Mouse (Mus musculus) myocyte (in vitro differentiated cells): ENCODE measurements at regions not wholly inside any gene's neighbourhood (a gene's known extent, or its start where the extent isn't known, plus 50 kb on each side); places are given as distances from the start of the nearest gene placed in this dataset.

ENCODE experiments used
- H3K27me3 ChIP-seq: one replicate; pipeline ENCODE4 v1.6.1; 2011; ENCODE audit not compliant: control insufficient read depth, insufficient read depth, insufficient read length
- H3K36me3 ChIP-seq: one replicate; pipeline ENCODE4 v1.6.1; 2011; ENCODE audit not compliant: control insufficient read depth, insufficient read depth
- H3K4me2 ChIP-seq: one replicate; pipeline ENCODE4 v1.6.1; 2011; ENCODE audit warnings: low read depth, control low read depth
- H3K4me3 ChIP-seq: one replicate; pipeline ENCODE4 v1.5.1; 2011; ENCODE audit warnings: mild to moderate bottlenecking, control low read depth, moderate library complexity
- H3K79me2 ChIP-seq: one replicate; pipeline ENCODE4 v1.6.1; 2011; ENCODE audit not compliant: control insufficient read depth, insufficient read depth
- H3ac ChIP-seq: one replicate; pipeline ENCODE4 v1.6.1; 2011; ENCODE audit not compliant: control insufficient read depth, insufficient read length
- CEBPB ChIP-seq: IDR thresholded peaks from 2 replicates; pipeline ENCODE4 v1.6.1; 2011; ENCODE audit warnings: mild to moderate bottlenecking, moderate library complexity; ENCODE audit not compliant: poor library complexity, insufficient read depth, severe bottlenecking
- E2F4 ChIP-seq: IDR thresholded peaks from one replicate; pipeline ENCODE4 v1.6.1; 2011; ENCODE audit warnings: mild to moderate bottlenecking, control low read depth, moderate library complexity; ENCODE audit not compliant: insufficient read depth
- MAX ChIP-seq: IDR thresholded peaks from one replicate; pipeline ENCODE4 v1.6.1; 2011; ENCODE audit warnings: low read depth, mild to moderate bottlenecking, control low read depth
- MYOD1 ChIP-seq, 3 experiments: IDR thresholded peaks; one replicate each; pipeline ENCODE4 v1.6.1; 2011; ENCODE audit warnings: control low read depth in 2 of 3, low read depth in 2 of 3, mild to moderate bottlenecking in 2 of 3, moderate library complexity in 1 of 3; ENCODE audit not compliant: insufficient read length in 2 of 3, control insufficient read depth in 1 of 3
- MYOG ChIP-seq, 3 experiments: IDR thresholded peaks; one replicate each; pipeline ENCODE4 v1.6.1; 2011; ENCODE audit warnings: control low read depth in 2 of 3, low read depth in 2 of 3, mild to moderate bottlenecking in 2 of 3; ENCODE audit not compliant: insufficient read length in 2 of 3, control insufficient read depth in 1 of 3, insufficient read depth in 1 of 3
- POLR2A ChIP-seq: IDR thresholded peaks from one replicate; pipeline ENCODE4 v1.6.1; 2011; ENCODE audit warnings: low read depth, mild to moderate bottlenecking, control low read depth, moderate library complexity; ENCODE audit not compliant: insufficient read length
- POLR2AphosphoS2 ChIP-seq: IDR thresholded peaks from one replicate; pipeline ENCODE4 v1.6.1; 2011; ENCODE audit warnings: low read depth, control low read depth; ENCODE audit not compliant: insufficient read length
- REST ChIP-seq: IDR thresholded peaks from one replicate; pipeline ENCODE4 v1.6.1; 2011; ENCODE audit warnings: mild to moderate bottlenecking, control low read depth, moderate library complexity; ENCODE audit not compliant: insufficient read depth, insufficient read length
- SRF ChIP-seq: IDR thresholded peaks from one replicate; pipeline ENCODE4 v1.6.1; 2011; ENCODE audit warnings: low read depth; ENCODE audit not compliant: control insufficient read depth, insufficient read length
- TCF12 ChIP-seq: IDR thresholded peaks from one replicate; pipeline ENCODE4 v1.6.1; 2011; ENCODE audit warnings: mild to moderate bottlenecking, control low read depth; ENCODE audit not compliant: poor library complexity, insufficient read depth, severe bottlenecking
- TCF3 ChIP-seq: IDR thresholded peaks from one replicate; pipeline ENCODE4 v1.6.1; 2011; ENCODE audit warnings: low read depth, control low read depth; ENCODE audit not compliant: insufficient read length
- USF1 ChIP-seq: IDR thresholded peaks from one replicate; pipeline ENCODE4 v1.6.1; 2011; ENCODE audit warnings: low read depth, mild to moderate bottlenecking, control low read depth, moderate library complexity

GRCm38 (mm10) chr17:79206111-79206510 is 148.8 kb downstream of the Cdc42ep3 start:
- no peak for TF ChIP-seq MYOD1 (IDR thresholded peaks at IDR 0.05; ENCODE audit: control insufficient read depth in 1 of 3, insufficient read length in 2 of 3, low read depth in 2 of 3)
- TF ChIP-seq SRF: no peak
- no peak for TF ChIP-seq USF1
- no peak for TF ChIP-seq MAX
- TF ChIP-seq E2F4: no peak
- TF ChIP-seq TCF3: no peak
- TF ChIP-seq POLR2A: no peak
- TF ChIP-seq POLR2AphosphoS2: no peak
- Histone ChIP-seq H3K27me3 (no peaks in the 10 kb centered on the region), H3ac (no peak overlapping the region), H3K79me2 (no peaks in the 10 kb centered on the region), H3K4me2 (no peak overlapping the region), H3K36me3 (no peaks in the 10 kb centered on the region), H3K4me3 (no peak overlapping the region)

- Histone ChIP-seq H3ac (no peak overlapping the region), H3K36me3 (no peaks in the 10 kb centered on the region), H3K4me2 (no peak overlapping the region), H3K79me2 (no peaks in the 10 kb centered on the region), H3K27me3 (no peaks in the 10 kb centered on the region), H3K4me3 (no peak overlapping the region)
- no peak for TF ChIP-seq CEBPB
- TF ChIP-seq POLR2AphosphoS2: no peak
- TF ChIP-seq TCF3: no peak
- TF ChIP-seq SRF: no peak
- TF ChIP-seq REST: no peak
- no peak for TF ChIP-seq E2F4
- TF ChIP-seq MYOG (IDR thresholded peaks at IDR 0.05; ENCODE audit: control insufficient read depth in 1 of 3, insufficient read depth in 1 of 3, insufficient read length in 2 of 3, low read depth in 2 of 3): no peak
- no peak for TF ChIP-seq POLR2A
- no peak for TF ChIP-seq TCF12
- TF ChIP-seq MYOD1 (IDR thresholded peaks at IDR 0.05; ENCODE audit: control insufficient read depth in 1 of 3, insufficient read length in 2 of 3, low read depth in 2 of 3): no peak
- TF ChIP-seq MAX: no peak
- no peak for TF ChIP-seq USF1
Observed at GRCm38 (mm10) chr17:79199814-79200491, 148.2 kb downstream of the Qpct start.

GRCm38 (mm10) chr17:79191871-79192373 is 140.2 kb downstream of the Qpct start:
- Histone ChIP-seq H3ac (no peak overlapping the region), H3K4me3 (no peak overlapping the region), H3K36me3 (no peaks in the 10 kb centered on the region), H3K4me2 (no peak overlapping the region), H3K79me2 (no peaks in the 10 kb centered on the region), H3K27me3 (no peaks in the 10 kb centered on the region)
- TF ChIP-seq MAX (no peak), MYOD1 (IDR thresholded peaks at IDR 0.05; ENCODE audit: control insufficient read depth in 1 of 3, insufficient read length in 2 of 3, low read depth in 2 of 3) (no peak), MYOG (IDR thresholded peaks at IDR 0.05; ENCODE audit: control insufficient read depth in 1 of 3, insufficient read depth in 1 of 3, insufficient read length in 2 of 3, low read depth in 2 of 3) (no peak), E2F4 (no peak), POLR2AphosphoS2 (no peak), USF1 (no peak), TCF12 (no peak)

GRCm38 (mm10) chr17:79188282-79188681 is 136.6 kb downstream of the Qpct start:
- Histone ChIP-seq H3K4me3 (no peak overlapping the region), H3K4me2 (no peak overlapping the region), H3K27me3 (no peaks in the 10 kb centered on the region), H3ac (no peak overlapping the region), H3K79me2 (no peaks in the 10 kb centered on the region), H3K36me3 (no peaks in the 10 kb centered on the region)
- TF ChIP-seq USF1 (no peak), TCF3 (no peak), E2F4 (no peak), MAX (no peak), MYOG (IDR thresholded peaks at IDR 0.05; ENCODE audit: control insufficient read depth in 1 of 3, insufficient read depth in 1 of 3, insufficient read length in 2 of 3, low read depth in 2 of 3) (no peak), TCF12 (no peak), POLR2AphosphoS2 (no peak), CEBPB (no peak), SRF (no peak), REST (no peak)
